Mouse (Mus musculus) brain, embryonic 14.5 days (tissue): Measurements from ENCODE around the gene Erbb4. TPM values are rescaled to one million over a fixed set of nuclear protein-coding genes. Genes with fewer than 3 reads are reported as not detected.

ENCODE experiments used
- DNase-seq: peaks from one replicate; pipeline ENCODE4 v3.0.0-alpha.2; 2011; ENCODE audit warnings: low read depth
- CTCF ChIP-seq: fragments of 200-500 bp; IDR thresholded peaks from 2 replicates; pipeline ENCODE4 v1.5.1; 2012; ENCODE audit warnings: inconsistent platforms, mild to moderate bottlenecking, moderate library complexity, borderline replicate concordance; ENCODE audit not compliant: insufficient read depth, insufficient read length; ENCODE audit errors: extremely low read depth
- POLR2A ChIP-seq: fragments of 200-500 bp; IDR thresholded peaks from 2 replicates; pipeline ENCODE4 v1.6.1; 2012; ENCODE audit warnings: mild to moderate bottlenecking, inconsistent platforms, borderline replicate concordance; ENCODE audit not compliant: poor library complexity, insufficient read depth, insufficient read length, severe bottlenecking; ENCODE audit errors: extremely low read depth
- polyA plus RNA-seq: library from polyadenylated mRNA; depleted of rRNA; stranded (reverse); fragments of >200 nt; gene quantifications from 2 replicates; pipeline ENCODE4 v1.2.3, GENCODE M21; 2012

Gene Erbb4
- polyA plus RNA-seq, 1 experiment, result 12.2 TPM

DNA sequence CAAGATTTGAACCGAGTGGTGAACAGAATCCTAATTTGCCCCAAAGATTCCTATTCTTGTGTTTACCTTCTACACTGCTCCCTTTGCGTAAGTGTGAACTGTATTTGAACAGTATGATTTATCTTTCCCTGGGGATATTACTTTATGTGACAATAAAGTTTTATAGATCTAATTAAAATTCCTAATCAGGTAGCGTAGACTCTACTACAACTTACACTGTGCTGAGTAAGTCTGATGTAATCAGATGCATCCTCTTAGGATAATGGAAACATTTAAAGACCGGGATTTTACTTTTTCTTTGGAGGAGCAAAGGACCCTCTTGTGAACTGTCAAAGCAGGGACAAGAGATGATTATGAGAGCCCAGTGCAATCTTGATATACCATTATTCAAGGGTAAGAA lies 433.2 kb downstream of the Erbb4 start:
- no peak for TF ChIP-seq POLR2A
- no peak for TF ChIP-seq CTCF
- DNase-seq, result no peak

DNA sequence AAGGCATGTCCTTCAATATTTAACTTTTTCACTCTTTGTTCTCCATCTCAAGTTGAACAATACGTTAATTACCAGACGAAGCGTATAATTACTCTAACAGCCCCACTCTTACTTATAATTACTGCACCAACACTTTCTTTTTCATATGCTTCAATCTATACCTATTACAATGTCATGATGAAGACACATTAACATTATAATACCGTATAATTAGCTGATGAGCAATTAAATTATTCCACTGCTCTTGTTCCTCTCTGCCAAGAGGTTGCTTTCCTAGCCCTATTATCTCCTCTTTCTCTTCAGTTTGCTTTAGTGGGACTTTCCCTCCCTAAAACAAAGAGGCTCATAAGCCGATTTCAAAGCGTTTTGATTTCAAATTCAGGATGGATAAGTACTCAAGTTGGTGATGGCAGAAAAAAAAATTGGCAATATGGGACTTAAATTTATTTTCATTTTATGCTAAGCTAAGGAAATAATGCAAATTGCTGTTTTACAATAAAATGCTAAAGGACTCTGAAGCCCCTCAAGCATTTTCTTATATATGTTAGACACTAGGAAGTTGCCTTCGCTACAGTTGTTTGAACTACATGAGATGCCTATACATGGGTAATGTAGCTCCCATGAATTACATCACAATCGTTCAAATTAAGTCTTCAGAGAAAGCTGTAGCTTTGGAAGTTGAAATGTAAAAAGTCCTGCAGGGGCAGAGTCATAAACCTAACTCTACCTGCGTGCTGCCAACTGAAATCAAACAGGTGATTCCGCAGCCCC lies 440.8 kb downstream of the Erbb4 start:
- peak; percentile 84 for DNase-seq

DNA sequence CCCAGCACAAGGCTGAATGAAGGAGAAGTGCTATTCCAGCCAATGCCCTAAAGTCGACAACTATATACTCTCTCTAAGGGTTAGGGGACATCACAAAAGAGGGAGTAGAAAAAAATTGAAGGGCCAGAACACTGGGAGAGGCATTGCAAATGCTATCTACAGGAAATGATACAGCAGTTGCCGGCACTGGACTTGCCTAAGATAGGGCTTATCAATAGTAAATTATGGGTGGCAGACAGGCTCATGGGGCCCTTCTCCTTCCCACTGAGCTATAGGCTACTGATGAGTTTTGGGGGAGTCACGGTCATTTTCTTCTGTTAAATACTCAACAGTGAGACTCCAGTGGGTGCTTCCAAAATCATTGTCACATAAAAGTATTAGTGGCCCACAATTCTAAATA lies 517.4 kb downstream of the Erbb4 start:
- no peak for DNase-seq
- TF ChIP-seq CTCF (no peak), POLR2A (no peak)

More for the DNA sequence above, 440.8 kb downstream of the Erbb4 start:
- no peak for TF ChIP-seq CTCF
- TF ChIP-seq POLR2A, result no peak

DNA sequence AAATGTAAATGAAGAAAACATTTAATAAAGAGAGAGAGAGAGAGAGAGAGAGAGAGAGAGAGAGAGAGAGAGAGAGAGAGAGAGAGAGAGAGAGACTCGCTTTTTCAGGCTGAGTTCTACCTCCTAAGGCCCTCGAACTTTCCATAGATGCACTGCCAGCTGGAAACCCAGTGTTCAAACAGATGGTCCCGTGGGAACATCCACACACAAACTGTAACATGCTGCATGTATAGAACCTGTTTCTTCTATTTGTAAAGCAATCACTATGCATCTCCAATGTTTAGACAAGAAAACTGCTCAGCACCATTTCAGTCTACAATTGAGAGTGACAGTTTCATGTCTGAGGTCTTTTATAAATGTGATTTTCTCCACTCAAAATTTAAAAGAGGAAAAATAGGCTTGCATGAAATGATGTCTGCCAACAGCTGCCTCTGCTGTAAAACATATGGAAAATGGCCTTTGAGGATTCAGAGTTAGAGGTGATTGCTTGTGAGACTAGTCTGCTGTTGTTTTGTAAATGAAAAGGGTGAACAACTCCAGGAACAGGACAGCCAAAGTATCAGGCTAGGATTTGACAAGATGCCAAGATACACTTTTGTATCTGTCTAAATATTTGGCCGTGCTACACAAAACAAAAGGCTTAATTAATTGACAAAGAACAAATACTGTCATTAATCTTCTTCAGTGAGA lies 533.9 kb downstream of the Erbb4 start:
- DNase-seq, result peak; percentile 79
- TF ChIP-seq CTCF, result no peak
- TF ChIP-seq POLR2A, result no peak

DNA sequence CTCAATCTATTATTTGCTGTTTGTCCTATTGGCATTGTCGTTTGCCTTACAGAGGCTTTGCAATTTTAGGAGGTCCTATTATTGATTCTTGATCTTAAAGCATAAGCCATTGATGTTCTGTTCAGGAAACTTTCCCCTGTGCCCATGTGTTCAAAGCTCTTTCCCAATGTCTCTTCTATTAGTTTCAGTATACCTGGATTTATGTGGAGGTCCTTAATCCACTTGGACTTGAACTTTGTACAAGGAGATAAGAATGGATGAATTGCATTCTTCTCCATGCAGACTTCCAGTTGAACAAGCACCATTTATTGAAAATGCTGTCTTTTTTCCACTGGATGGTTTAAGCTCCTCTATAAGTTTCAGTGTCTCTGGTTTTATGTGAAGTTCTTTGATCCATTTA lies 536.9 kb downstream of the Erbb4 start:
- TF ChIP-seq POLR2A (no peak), CTCF (no peak)
- DNase-seq, result no peak

DNA sequence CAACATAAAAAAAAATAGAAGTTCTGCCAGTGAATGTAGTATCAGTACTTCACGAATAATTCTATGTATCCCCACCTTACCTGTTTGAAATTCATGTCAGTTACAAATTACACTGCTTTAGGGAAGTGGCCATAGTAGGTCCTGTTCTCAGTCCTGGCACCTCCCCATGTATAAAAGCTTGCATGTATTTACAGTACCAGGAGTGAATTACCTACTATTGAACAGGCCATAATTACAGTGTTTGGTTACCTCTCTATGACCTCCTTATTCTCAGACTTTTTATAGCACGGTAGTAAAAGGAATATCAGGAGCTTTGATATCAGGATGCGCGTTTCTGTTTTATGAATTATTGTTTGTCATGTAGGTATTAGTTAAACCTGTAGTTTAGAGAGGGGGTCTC lies 564.9 kb downstream of the Erbb4 start:
- no peak for TF ChIP-seq CTCF
- TF ChIP-seq POLR2A, result no peak
- DNase-seq, result no peak

DNA sequence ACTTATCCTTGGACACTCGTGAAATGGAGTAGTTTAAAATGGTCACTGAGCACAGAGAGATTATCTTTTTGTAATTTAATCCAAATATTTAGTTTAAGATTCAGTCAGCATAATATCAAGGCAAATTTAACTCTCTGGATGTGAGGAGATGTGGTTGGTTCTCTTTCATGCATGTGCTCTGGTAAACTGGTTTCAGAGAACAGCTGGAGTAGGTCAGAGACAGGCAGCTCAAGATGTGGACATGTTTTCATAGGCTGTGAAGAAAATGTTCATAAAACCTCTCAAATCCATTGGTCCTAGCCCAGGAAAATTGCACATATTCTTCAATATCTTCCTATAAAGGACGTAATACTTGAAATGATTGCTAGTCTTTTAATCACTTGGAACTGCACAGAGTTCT lies 590.0 kb downstream of the Erbb4 start:
- TF ChIP-seq CTCF, result no peak
- TF ChIP-seq POLR2A, result no peak
- DNase-seq, result no peak

DNA sequence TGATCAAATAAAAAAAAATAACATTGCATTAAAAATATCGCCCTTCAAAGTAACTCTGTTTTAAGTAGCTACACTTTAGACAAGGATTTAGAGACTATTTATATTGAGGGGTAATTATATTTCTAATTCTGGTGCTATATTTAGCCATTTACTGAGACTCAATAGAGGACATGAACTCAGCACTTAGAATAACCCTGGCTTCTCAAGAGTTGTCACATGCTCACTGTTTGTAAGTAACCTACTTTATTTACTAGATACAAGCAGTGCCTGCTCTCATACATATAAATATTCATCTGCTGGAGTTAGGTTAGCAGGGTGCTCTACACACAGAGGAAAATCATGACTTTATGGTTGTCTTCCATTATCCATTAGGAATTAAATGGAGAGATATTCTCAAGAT lies 604.0 kb downstream of the Erbb4 start:
- no peak for TF ChIP-seq CTCF
- TF ChIP-seq POLR2A, result no peak
- DNase-seq, result no peak

DNA sequence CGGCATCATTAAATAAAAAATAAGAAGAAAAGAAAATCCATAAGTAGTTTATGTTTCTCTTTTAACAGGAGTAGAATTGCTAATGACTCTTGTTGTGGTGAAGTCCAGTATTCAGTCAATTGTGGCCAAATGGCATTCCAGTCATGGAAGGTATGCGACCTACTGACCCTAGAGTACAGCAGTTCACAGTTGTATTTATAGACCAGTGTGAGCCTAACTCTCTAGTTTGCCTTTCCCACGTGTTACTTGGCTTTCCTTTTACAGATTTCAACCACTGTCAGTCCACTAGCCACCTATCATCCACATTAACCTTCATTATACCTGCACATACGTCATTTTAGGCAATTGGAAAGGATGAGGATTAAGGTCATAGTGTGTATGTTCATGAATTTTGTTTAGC lies 606.3 kb downstream of the Erbb4 start:
- TF ChIP-seq POLR2A (no peak), CTCF (no peak)
- DNase-seq, result no peak

DNA sequence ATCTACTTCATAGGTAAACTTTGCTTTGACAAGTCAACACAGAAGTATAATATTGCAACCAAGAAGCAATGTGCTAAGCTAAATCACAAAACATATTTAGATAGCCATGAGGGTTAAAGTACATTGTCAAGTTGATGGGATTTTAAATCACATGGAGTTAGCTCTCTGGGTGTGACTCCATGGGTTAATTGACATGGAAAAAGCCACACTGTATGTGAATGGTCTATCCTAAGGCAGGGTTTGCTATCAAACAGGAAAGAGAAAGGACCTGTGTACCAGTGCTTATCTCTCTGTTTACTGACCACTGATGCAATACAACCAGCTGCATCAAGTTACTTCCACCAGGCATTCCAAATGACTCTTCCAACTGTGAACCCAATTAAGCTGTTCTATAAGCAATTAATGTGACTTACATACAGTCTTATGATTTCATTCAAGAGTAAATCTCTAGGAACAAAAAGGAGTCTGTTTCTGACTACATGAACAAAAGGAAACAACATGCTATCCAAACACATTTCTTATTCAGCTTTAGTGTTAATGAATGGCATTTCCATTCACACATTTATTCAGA lies 641.4 kb downstream of the Erbb4 start:
- no peak for TF ChIP-seq CTCF
- TF ChIP-seq POLR2A, result no peak
- DNase-seq, result peak; percentile 44

DNA sequence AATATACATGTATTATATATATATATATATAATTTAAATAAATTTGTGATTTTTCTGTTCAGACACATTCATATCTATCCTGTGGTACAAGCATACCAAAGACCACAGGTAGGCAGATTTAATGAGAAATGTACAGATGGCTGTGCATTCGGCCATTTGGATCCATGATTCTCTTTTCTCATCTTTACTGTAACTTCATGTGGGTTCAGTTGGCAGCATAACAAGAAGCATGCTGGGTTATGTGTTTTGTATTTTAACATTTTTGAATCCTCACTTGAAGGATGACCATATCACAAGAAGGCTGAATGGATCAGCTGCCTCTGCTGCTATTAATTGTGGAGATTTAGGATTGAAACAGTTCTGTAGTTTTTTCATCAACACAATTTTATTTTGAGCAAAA lies 656.6 kb downstream of the Erbb4 start:
- DNase-seq, result peak; percentile 7
- TF ChIP-seq CTCF (no peak), POLR2A (no peak)
